Mouse (Mus musculus): ENCODE measurements at regions not wholly inside any gene's neighbourhood (a gene's known extent, or its start where the extent isn't known, plus 50 kb on each side); places are given as distances from the start of the nearest gene placed in this dataset.

DNA sequence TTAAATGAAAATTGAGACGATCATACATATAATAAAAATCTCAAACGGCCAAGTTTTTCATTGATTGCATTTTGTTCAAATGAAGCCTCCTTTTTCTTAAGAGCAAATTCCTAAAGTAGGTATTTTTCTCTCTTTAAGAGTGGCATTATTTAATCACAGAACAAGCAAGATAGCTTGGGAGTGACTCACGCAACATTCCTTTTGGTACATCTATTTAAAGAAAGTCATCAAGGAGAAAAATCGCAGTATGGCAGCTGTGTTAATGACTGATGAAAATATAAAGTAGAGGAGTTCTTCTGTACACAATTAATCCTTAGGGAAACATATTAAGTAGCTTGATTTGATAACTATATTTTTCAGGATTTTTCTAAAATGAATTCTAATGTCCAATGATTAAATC, 448.0 kb upstream of the Ccnh start:
- TF ChIP-seq POLR2A (IDR thresholded peaks at IDR 0.05; ENCODE audit: low read depth, low read length): no peak
- no peak for TF ChIP-seq CTCF (IDR thresholded peaks at IDR 0.05; ENCODE audit: extremely low read depth, insufficient read depth, insufficient read length, insufficient replicate concordance)
